Mouse (Mus musculus): Measurements from ENCODE around the gene Yars. TPM values are rescaled to one million over a fixed set of nuclear protein-coding genes. Genes with fewer than 3 reads are reported as not detected.

Gene Yars
- polyA plus RNA-seq (2011; ENCODE audit: insufficient read depth, insufficient read length, low replicate concordance, missing spikeins), result 25.1 and 28.2 TPM in 2 replicates

- peak within 1 kb of the TSS; percentile 94 for H3K4me3 ChIP-seq (replicated peaks; ENCODE audit: control insufficient read depth, low read depth, low read length)
- H3K4me1 ChIP-seq (ENCODE audit: control insufficient read depth, insufficient read depth, low read length), result peaks cover 4% of the 10 kb centered on the region
- H3K27ac ChIP-seq (ENCODE audit: control insufficient read depth, insufficient read depth, low read depth, low read length, poor library complexity), result peak within 1 kb of the TSS; percentile 47
- WGBS, result under 1% methylated on average over 58 of the region's 58 CpGs
- TF ChIP-seq CTCF (IDR thresholded peaks at IDR 0.05; ENCODE audit: control insufficient read depth, insufficient read depth, low read length), result no peak
- peak; percentile 64; the same call in 1 of the 2 replicates for TF ChIP-seq POLR2A (IDR thresholded peaks at IDR 0.05; ENCODE audit: borderline replicate concordance, control insufficient read depth, low read depth, low read length)
Observed at GRCm38 (mm10) chr4:129189542-129190519, at the start of gene Yars, which contains the start of gene S100pbp. Gene Yars (plus strand): TSS chr4:129189760. Gene S100pbp (minus strand): TSS chr4:129189727.

GRCm38 (mm10) chr4:129140808-129141207 lies 48.8 kb upstream of the Yars start:
- H3K4me1 ChIP-seq (ENCODE audit: control insufficient read depth, insufficient read depth, low read length), result no peaks in the 10 kb centered on the region; the same call in 1 of the 2 replicates
- TF ChIP-seq CTCF (IDR thresholded peaks at IDR 0.05; ENCODE audit: control insufficient read depth, insufficient read depth, low read length) (no peak), POLR2A (IDR thresholded peaks at IDR 0.05; ENCODE audit: borderline replicate concordance, control insufficient read depth, low read depth, low read length) (no peak)
- WGBS, result 24% methylated on average over 4 of the region's 4 CpGs
- no peak overlapping the region for H3K4me3 ChIP-seq (replicated peaks; ENCODE audit: control insufficient read depth, low read depth, low read length)
- no peak overlapping the region for H3K27ac ChIP-seq (ENCODE audit: control insufficient read depth, insufficient read depth, low read depth, low read length, poor library complexity)

GRCm38 (mm10) chr4:129141560-129142438 lies 47.8 kb upstream of the Yars start:
- H3K27ac ChIP-seq (ENCODE audit: control insufficient read depth, insufficient read depth, low read depth, low read length, poor library complexity), result no peak overlapping the region
- 64% methylated on average over 17 of the region's 17 CpGs for WGBS

GRCm38 (mm10) chr4:129142439-129143045 lies 47.0 kb upstream of the Yars start:
- Histone ChIP-seq H3K4me1 (ENCODE audit: control insufficient read depth, insufficient read depth, low read length) (no peaks in the 10 kb centered on the region; the same call in 1 of the 2 replicates), H3K27ac (ENCODE audit: control insufficient read depth, insufficient read depth, low read depth, low read length, poor library complexity) (no peak overlapping the region), H3K4me3 (replicated peaks; ENCODE audit: control insufficient read depth, low read depth, low read length) (no peak overlapping the region)
- WGBS, result 67% methylated on average over 11 of the region's 11 CpGs
- TF ChIP-seq CTCF (IDR thresholded peaks at IDR 0.05; ENCODE audit: control insufficient read depth, insufficient read depth, low read length) (no peak), POLR2A (IDR thresholded peaks at IDR 0.05; ENCODE audit: borderline replicate concordance, control insufficient read depth, low read depth, low read length) (no peak)

More at GRCm38 (mm10) chr4:129141560-129142438, 47.8 kb upstream of the Yars start:
- Histone ChIP-seq H3K4me3 (replicated peaks; ENCODE audit: control insufficient read depth, low read depth, low read length) (no peak overlapping the region), H3K4me1 (ENCODE audit: control insufficient read depth, insufficient read depth, low read length) (no peaks in the 10 kb centered on the region; the same call in 1 of the 2 replicates)
- TF ChIP-seq CTCF (IDR thresholded peaks at IDR 0.05; ENCODE audit: control insufficient read depth, insufficient read depth, low read length) (no peak), POLR2A (IDR thresholded peaks at IDR 0.05; ENCODE audit: borderline replicate concordance, control insufficient read depth, low read depth, low read length) (no peak)

GRCm38 (mm10) chr4:129143509-129143908 lies 46.1 kb upstream of the Yars start:
- H3K4me1 ChIP-seq (ENCODE audit: control insufficient read depth, insufficient read depth, low read length), result no peaks in the 10 kb centered on the region; the same call in 1 of the 2 replicates
- TF ChIP-seq CTCF (IDR thresholded peaks at IDR 0.05; ENCODE audit: control insufficient read depth, insufficient read depth, low read length) (no peak), POLR2A (IDR thresholded peaks at IDR 0.05; ENCODE audit: borderline replicate concordance, control insufficient read depth, low read depth, low read length) (no peak)
- no peak overlapping the region for H3K27ac ChIP-seq (ENCODE audit: control insufficient read depth, insufficient read depth, low read depth, low read length, poor library complexity)
- WGBS, result 64% methylated on average over 5 of the region's 5 CpGs
- H3K4me3 ChIP-seq (replicated peaks; ENCODE audit: control insufficient read depth, low read depth, low read length), result no peak overlapping the region

GRCm38 (mm10) chr4:129144401-129145367 lies 44.9 kb upstream of the Yars start:
- no peak overlapping the region for H3K4me3 ChIP-seq (replicated peaks; ENCODE audit: control insufficient read depth, low read depth, low read length)
- TF ChIP-seq POLR2A (IDR thresholded peaks at IDR 0.05; ENCODE audit: borderline replicate concordance, control insufficient read depth, low read depth, low read length) (no peak), CTCF (IDR thresholded peaks at IDR 0.05; ENCODE audit: control insufficient read depth, insufficient read depth, low read length) (no peak)
- no peak overlapping the region for H3K27ac ChIP-seq (ENCODE audit: control insufficient read depth, insufficient read depth, low read depth, low read length, poor library complexity)
- no peaks in the 10 kb centered on the region for H3K4me1 ChIP-seq (ENCODE audit: control insufficient read depth, insufficient read depth, low read length)
- 81% methylated on average over 16 of the region's 16 CpGs for WGBS

All from bone marrow, adult 2 months (tissue).